Mouse (Mus musculus): ENCODE results near the gene Spg20. TPM values are rescaled to one million over a fixed set of nuclear protein-coding genes. Genes with fewer than 3 reads are reported as not detected.

Gene Spg20
- 20.7 TPM for total RNA-seq (2023)

GRCm38 (mm10) chr3:55111935-55112709 lies at the start of gene Spg20:
Gene Spg20 (plus strand): TSS chr3:55112108.

GRCm38 (mm10) chr3:55137039-55137438 lies 25.1 kb downstream of the Spg20 start, which contains the start of gene Ccdc169:
Gene Ccdc169 (plus strand): TSS chr3:55137339.

GRCm38 (mm10) chr3:55181766-55182165 lies 69.9 kb downstream of the Spg20 start, which contains the start of gene Sohlh2:
Gene Sohlh2 (plus strand): TSS chr3:55182028.

Other genes starting within 250 kb of the Spg20 start
- not detected for gene Sertm1, start 196.2 kb upstream of the Spg20 start, total RNA-seq (2023)
- not detected for gene Ccna1, start 56.6 kb upstream of the Spg20 start, total RNA-seq (2023)
- gene Ccdc169, start 25.2 kb downstream of the Spg20 start, total RNA-seq (2023), result 0.33 TPM
- gene Sohlh2, start 69.9 kb downstream of the Spg20 start, total RNA-seq (2023), result not detected
- 0.38 TPM for gene Dclk1, start 130.3 kb downstream of the Spg20 start, total RNA-seq (2023)